Mouse (Mus musculus) lung, postnatal 0 days (tissue): ENCODE results near the gene C2cd4a. TPM values are rescaled to one million over a fixed set of nuclear protein-coding genes. Genes with fewer than 3 reads are reported as not detected.
A peak's percentile ranks its signal among the peaks of the same experiment; 100 is the strongest.

Source experiments
- ATAC-seq: fragments of 200-750 bp; cut with Nextera tagmentation; 2 replicates; pipeline ENCODE4 v1.8.0; 2017; ENCODE audit warnings: moderate library complexity
- DNase-seq: peaks from one replicate; pipeline ENCODE4 v3.0.0-alpha.2; 2016; ENCODE audit warnings: low spot score
- H3K27ac ChIP-seq: fragments of 300-500 bp; sonication (generic); 2 replicates; pipeline ENCODE4 v1.5.1; 2014; ENCODE audit warnings: antibody characterized with exemption, mild to moderate bottlenecking, low read length, mixed read lengths
- H3K27me3 ChIP-seq: fragments of 300-500 bp; sonication (generic); replicated peaks from 2 replicates; pipeline ENCODE4 v1.6.1; 2014; ENCODE audit warnings: low read length, mixed read lengths; ENCODE audit not compliant: insufficient read depth
- H3K36me3 ChIP-seq: fragments of 300-500 bp; sonication (generic); 2 replicates; pipeline ENCODE4 v1.6.1; 2014; ENCODE audit warnings: low read length, mixed read lengths; ENCODE audit not compliant: insufficient read depth
- H3K4me1 ChIP-seq: fragments of 300-500 bp; sonication (generic); 2 replicates; pipeline ENCODE4 v1.6.1; 2014; ENCODE audit warnings: antibody characterized with exemption, low read depth, low read length, mixed read lengths; ENCODE audit not compliant: insufficient read depth
- H3K4me2 ChIP-seq: fragments of 300-500 bp; sonication (generic); replicated peaks from 2 replicates; pipeline ENCODE4 v1.6.1; 2014; ENCODE audit warnings: low read depth, mild to moderate bottlenecking, low read length, moderate library complexity, mixed read lengths
- H3K4me3 ChIP-seq: fragments of 300-500 bp; sonication (generic); 2 replicates; pipeline ENCODE4 v1.5.1; 2014; ENCODE audit warnings: low read depth, low read length
- H3K9ac ChIP-seq: fragments of 300-500 bp; sonication (generic); replicated peaks from 2 replicates; pipeline ENCODE4 v1.6.1; 2014; ENCODE audit warnings: low read depth, mild to moderate bottlenecking
- H3K9me3 ChIP-seq: fragments of 300-500 bp; sonication (generic); 2 replicates; pipeline ENCODE4 v1.6.1; 2016; ENCODE audit warnings: low read length, mixed read lengths
- CTCF ChIP-seq: IDR thresholded peaks from 2 replicates; pipeline ENCODE4 v1.5.1; 2016; ENCODE audit warnings: antibody characterized with exemption, mild to moderate bottlenecking
- EP300 ChIP-seq: IDR thresholded peaks from 2 replicates; pipeline ENCODE4 v1.6.1; 2016; ENCODE audit warnings: antibody characterized with exemption, mild to moderate bottlenecking, control low read depth
- WGBS: fragments of 180-500 bp; shearing (Covaris S2); extraction: QIAGEN DNeasy Blood & Tissue Kit; methylation state at CpG from one replicate; pipeline ENCODE4 v1.1.7; 2014; 5-methylcytosine and 5-hydroxymethylcytosine counted together
- polyA plus RNA-seq: library from polyadenylated mRNA; unstranded; fragments of >200 nt; fragmentation: Nextera tagmentation; extraction: Ambion mirVana; gene quantifications from 2 replicates; pipeline ENCODE4 v1.2.1, GENCODE M21; 2015

Gene C2cd4a
- polyA plus RNA-seq, 1 experiment from 2014 or later, result 0.47 TPM

- Histone ChIP-seq H3K4me3 (no peak overlapping the region), H3K27ac (no peak overlapping the region), H3K4me1 (peaks cover 7% of the 10 kb centered on the region; the same call in 1 of the 2 replicates), H3K4me2 (no peak overlapping the region), H3K9me3 (0 out of 2 replicates have a peak, but pooled peaks cover 4% of the 10 kb centered on the region), H3K27me3 (0 out of 2 replicates have a peak, but pooled peaks cover 14% of the 10 kb centered on the region), H3K36me3 (no peaks in the 10 kb centered on the region), H3K9ac (no peak overlapping the region)
- ATAC-seq (no peak), DNase-seq (peak; percentile 70)
- TF ChIP-seq EP300, result no peak
- peak; percentile 82 for TF ChIP-seq CTCF
- WGBS, result 11% methylated on average over 3 of the region's 3 CpGs
These were observed 3.9 kb downstream of the C2cd4a start for GRCm38 (mm10) chr9:67828182-67828581.

- H3K9me3 ChIP-seq, result 0 out of 2 replicates have a peak, but pooled peaks cover 4% of the 10 kb centered on the region
- H3K4me2 ChIP-seq, result no peak overlapping the region
- H3K9ac ChIP-seq, result no peak overlapping the region
- 0 out of 2 replicates have a peak, but pooled peaks cover 8% of the 10 kb centered on the region for H3K27me3 ChIP-seq
- TF ChIP-seq EP300 (no peak), CTCF (no peak)
- H3K4me3 ChIP-seq, result no peak overlapping the region
- DNase-seq (no peak), ATAC-seq (no peak)
- H3K4me1 ChIP-seq, result no peaks in the 10 kb centered on the region
- WGBS, result 84% methylated on average over 7 of the region's 7 CpGs
- no peaks in the 10 kb centered on the region for H3K36me3 ChIP-seq
- no peak overlapping the region for H3K27ac ChIP-seq
These were observed 6.6 kb downstream of the C2cd4a start for GRCm38 (mm10) chr9:67825527-67825926.

GRCm38 (mm10) chr9:67823131-67823530 is 9.0 kb downstream of the C2cd4a start:
- peak; percentile 28; the same call in 1 of the 2 replicates for ATAC-seq
- no peak overlapping the region for H3K27ac ChIP-seq
- TF ChIP-seq EP300 (no peak), CTCF (no peak)

GRCm38 (mm10) chr9:67818668-67818950 is 13.5 kb downstream of the C2cd4a start:
- 69% methylated on average over 4 of the region's 4 CpGs for WGBS
- TF ChIP-seq CTCF (no peak), EP300 (no peak)
- Histone ChIP-seq H3K4me3 (no peak overlapping the region), H3K9ac (no peak overlapping the region), H3K36me3 (no peaks in the 10 kb centered on the region), H3K27me3 (no peaks in the 10 kb centered on the region), H3K9me3 (no peaks in the 10 kb centered on the region), H3K27ac (no peak overlapping the region), H3K4me1 (no peaks in the 10 kb centered on the region), H3K4me2 (no peak overlapping the region)
- ATAC-seq (no peak), DNase-seq (no peak)

More at GRCm38 (mm10) chr9:67823131-67823530, 9.0 kb downstream of the C2cd4a start:
- Histone ChIP-seq H3K36me3 (no peaks in the 10 kb centered on the region), H3K4me3 (no peak overlapping the region), H3K4me2 (no peak overlapping the region), H3K4me1 (no peaks in the 10 kb centered on the region), H3K9ac (no peak overlapping the region), H3K9me3 (0 out of 2 replicates have a peak, but pooled peaks cover 4% of the 10 kb centered on the region), H3K27me3 (no peaks in the 10 kb centered on the region)
- DNase-seq, result peak; percentile 50
- 24% methylated on average over 5 of the region's 5 CpGs for WGBS

GRCm38 (mm10) chr9:67817898-67818667 is 14.0 kb downstream of the C2cd4a start:
- DNase-seq, result no peak

GRCm38 (mm10) chr9:67816172-67816928 is 15.8 kb downstream of the C2cd4a start:
- 65% methylated on average over 2 of the region's 2 CpGs for WGBS
- H3K27ac ChIP-seq, result no peak overlapping the region
- no peak overlapping the region for H3K9ac ChIP-seq
- DNase-seq, result no peak
- H3K4me1 ChIP-seq, result no peaks in the 10 kb centered on the region
- H3K4me2 ChIP-seq, result no peak overlapping the region
- H3K27me3 ChIP-seq, result no peaks in the 10 kb centered on the region
- no peaks in the 10 kb centered on the region for H3K9me3 ChIP-seq
- no peaks in the 10 kb centered on the region for H3K36me3 ChIP-seq
- TF ChIP-seq CTCF (no peak), EP300 (no peak)
- H3K4me3 ChIP-seq, result no peak overlapping the region
- ATAC-seq, result no peak

More at GRCm38 (mm10) chr9:67817898-67818667, 14.0 kb downstream of the C2cd4a start:
- H3K9ac ChIP-seq, result no peak overlapping the region
- WGBS, result 13% methylated on average over 10 of the region's 10 CpGs
- peak; percentile 13; the same call in 1 of the 2 replicates for ATAC-seq
- no peak overlapping the region for H3K4me3 ChIP-seq
- H3K9me3 ChIP-seq, result no peaks in the 10 kb centered on the region
- TF ChIP-seq EP300 (no peak), CTCF (no peak)
- H3K4me2 ChIP-seq, result no peak overlapping the region
- no peaks in the 10 kb centered on the region for H3K4me1 ChIP-seq
- no peaks in the 10 kb centered on the region for H3K36me3 ChIP-seq
- no peak overlapping the region for H3K27ac ChIP-seq
- no peaks in the 10 kb centered on the region for H3K27me3 ChIP-seq
